Mouse (Mus musculus) hindbrain, embryonic 15.5 days (tissue): ENCODE results near the gene Glmp. TPM values are rescaled to one million over a fixed set of nuclear protein-coding genes. Genes with fewer than 3 reads are reported as not detected.

ENCODE experiments used
- ATAC-seq: fragments of 200-750 bp; cut with Nextera tagmentation; 2 replicates; pipeline ENCODE4 v1.8.0; 2017; ENCODE audit warnings: low read depth, moderate number of reproducible peaks, moderate TSS enrichment; ENCODE audit not compliant: low FRiP score
- H3K27ac ChIP-seq: fragments of 300-500 bp; sonication (generic); replicated peaks from 2 replicates; pipeline ENCODE4 v1.5.1; 2015; ENCODE audit warnings: mild to moderate bottlenecking, inconsistent platforms
- H3K27me3 ChIP-seq: fragments of 300-500 bp; sonication (generic); 2 replicates; pipeline ENCODE4 v1.6.1; 2015; ENCODE audit warnings: control low read depth, inconsistent platforms
- H3K36me3 ChIP-seq: fragments of 300-500 bp; sonication (generic); 2 replicates; pipeline ENCODE4 v1.6.1; 2015; ENCODE audit warnings: control low read depth, inconsistent platforms
- H3K4me1 ChIP-seq: fragments of 300-500 bp; sonication (generic); replicated peaks from 2 replicates; pipeline ENCODE4 v1.6.1; 2015; ENCODE audit warnings: control low read depth, inconsistent platforms
- H3K4me2 ChIP-seq: fragments of 300-500 bp; sonication (generic); 2 replicates; pipeline ENCODE4 v1.6.1; 2015; ENCODE audit warnings: moderate library complexity, mild to moderate bottlenecking, inconsistent platforms
- H3K4me3 ChIP-seq: fragments of 300-500 bp; sonication (generic); 2 replicates; pipeline ENCODE4 v1.5.1; 2015; ENCODE audit warnings: mild to moderate bottlenecking, inconsistent platforms
- H3K9ac ChIP-seq: fragments of 300-500 bp; sonication (generic); 2 replicates; pipeline ENCODE4 v1.6.1; 2015; ENCODE audit warnings: inconsistent platforms
- H3K9me3 ChIP-seq: fragments of 300-500 bp; sonication (generic); 2 replicates; pipeline ENCODE4 v1.6.1; 2016; ENCODE audit warnings: control low read depth, inconsistent platforms
- WGBS: fragments of 180-500 bp; shearing (Covaris S2); methylation state at CpG from one replicate; pipeline ENCODE4 v1.1.7; 2015; 5-methylcytosine and 5-hydroxymethylcytosine counted together
- polyA plus RNA-seq: library from polyadenylated mRNA; unstranded; fragments of >200 nt; fragmentation: Nextera tagmentation; extraction: Ambion mirVana; gene quantifications from 2 replicates; pipeline ENCODE4 v1.2.1, GENCODE M21; 2015

Glmp gene
- polyA plus RNA-seq, 1 experiment from 2014 or later = 125 TPM

- peaks cover 5% of the 10 kb centered on the region for H3K36me3 ChIP-seq
Measured at GRCm38 (mm10) chr3:88337367-88338020, 12.7 kb downstream of the Glmp start.

GRCm38 (mm10) chr3:88338316-88338715 is 13.5 kb downstream of the Glmp start:
- no peak overlapping the region for H3K4me3 ChIP-seq
- H3K9me3 ChIP-seq = no peaks in the 10 kb centered on the region
- H3K4me1 ChIP-seq = peaks cover 27% of the 10 kb centered on the region
- no peak for ATAC-seq
- H3K9ac ChIP-seq = no peak overlapping the region
- no peak overlapping the region for H3K27ac ChIP-seq
- H3K27me3 ChIP-seq = no peaks in the 10 kb centered on the region
- H3K4me2 ChIP-seq = no peak overlapping the region
- peaks cover 14% of the 10 kb centered on the region for H3K36me3 ChIP-seq
- 96% methylated on average over 7 of the region's 7 CpGs for WGBS

More at GRCm38 (mm10) chr3:88337367-88338020, 12.7 kb downstream of the Glmp start:
- Histone ChIP-seq H3K9me3 (no peaks in the 10 kb centered on the region), H3K9ac (peak overlapping the region; percentile 5; the same call in 1 of the 2 replicates), H3K4me1 (peaks cover 27% of the 10 kb centered on the region), H3K4me3 (0 out of 2 replicates have a peak overlapping the region, but pooled peaks have one; percentile 62), H3K27ac (no peak overlapping the region), H3K27me3 (no peaks in the 10 kb centered on the region), H3K4me2 (peak overlapping the region; percentile 78)
- no peak for ATAC-seq
- WGBS = 80% methylated on average over 11 of the region's 11 CpGs

- Histone ChIP-seq H3K36me3 (peaks cover 21% of the 10 kb centered on the region), H3K9me3 (no peaks in the 10 kb centered on the region), H3K9ac (no peak overlapping the region), H3K4me3 (no peak overlapping the region), H3K4me1 (peaks cover 27% of the 10 kb centered on the region), H3K27ac (no peak overlapping the region), H3K4me2 (no peak overlapping the region), H3K27me3 (no peaks in the 10 kb centered on the region)
- no peak for ATAC-seq
- WGBS = 84% methylated on average over 3 of the region's 3 CpGs
Measured at GRCm38 (mm10) chr3:88339006-88339405, 14.2 kb downstream of the Glmp start.

GRCm38 (mm10) chr3:88350732-88351131 is 25.9 kb downstream of the Glmp start:
- no peak for ATAC-seq
- H3K9ac ChIP-seq = no peak overlapping the region
- no peaks in the 10 kb centered on the region for H3K9me3 ChIP-seq
- H3K4me1 ChIP-seq = no peaks in the 10 kb centered on the region
- no peak overlapping the region for H3K4me2 ChIP-seq
- H3K27ac ChIP-seq = no peak overlapping the region
- H3K36me3 ChIP-seq = peaks cover 98% of the 10 kb centered on the region
- H3K27me3 ChIP-seq = no peaks in the 10 kb centered on the region
- H3K4me3 ChIP-seq = no peak overlapping the region
- 94% methylated on average over 13 of the region's 13 CpGs for WGBS

- H3K4me2 ChIP-seq = no peak overlapping the region
- ATAC-seq = no peak
- no peak overlapping the region for H3K9ac ChIP-seq
- H3K4me1 ChIP-seq = no peaks in the 10 kb centered on the region
- no peaks in the 10 kb centered on the region for H3K27me3 ChIP-seq
- WGBS = 92% methylated on average over 9 of the region's 9 CpGs
- H3K4me3 ChIP-seq = no peak overlapping the region
- H3K27ac ChIP-seq = no peak overlapping the region
- no peaks in the 10 kb centered on the region for H3K9me3 ChIP-seq
- peaks cover 93% of the 10 kb centered on the region for H3K36me3 ChIP-seq
Measured at GRCm38 (mm10) chr3:88352907-88353306, 28.1 kb downstream of the Glmp start.

GRCm38 (mm10) chr3:88354396-88355165 is 29.8 kb downstream of the Glmp start:
- Histone ChIP-seq H3K9ac (no peak overlapping the region), H3K4me1 (no peaks in the 10 kb centered on the region), H3K27me3 (no peaks in the 10 kb centered on the region), H3K36me3 (peaks cover 94% of the 10 kb centered on the region), H3K4me3 (no peak overlapping the region), H3K9me3 (no peaks in the 10 kb centered on the region), H3K4me2 (no peak overlapping the region), H3K27ac (no peak overlapping the region)
- ATAC-seq = no peak
- WGBS = 92% methylated on average over 8 of the region's 8 CpGs

- Histone ChIP-seq H3K36me3 (peaks cover 79% of the 10 kb centered on the region), H3K4me2 (no peak overlapping the region), H3K9ac (no peak overlapping the region), H3K27me3 (no peaks in the 10 kb centered on the region), H3K27ac (no peak overlapping the region), H3K9me3 (no peaks in the 10 kb centered on the region), H3K4me1 (no peaks in the 10 kb centered on the region), H3K4me3 (no peak overlapping the region)
- no peak for ATAC-seq
- 59% methylated on average over 5 of the region's 5 CpGs for WGBS
Measured at GRCm38 (mm10) chr3:88359584-88359983, 34.8 kb downstream of the Glmp start.

DNA sequence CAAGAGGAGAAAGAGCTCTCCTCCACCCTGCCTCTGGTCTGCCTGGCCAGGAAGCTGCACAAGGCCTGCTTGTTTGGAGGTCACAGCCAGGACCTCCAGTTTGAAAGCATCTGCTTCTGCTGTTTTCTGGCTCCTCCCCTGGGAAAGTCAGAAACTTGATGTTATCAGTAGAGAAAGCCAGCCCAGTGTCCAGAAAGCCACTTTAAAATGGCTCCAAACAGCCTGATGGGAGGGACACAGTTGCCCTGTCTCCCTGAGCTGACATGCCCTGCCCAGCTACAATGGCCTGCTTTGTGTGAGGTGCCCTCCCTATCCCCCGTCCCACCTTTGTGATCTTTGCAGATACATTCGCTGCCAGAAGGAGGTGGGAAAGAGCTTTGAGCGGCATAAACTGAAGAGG is 35.2 kb downstream of the Glmp start:
- no peak for ATAC-seq
- no peaks in the 10 kb centered on the region for H3K27me3 ChIP-seq
- H3K9me3 ChIP-seq = no peaks in the 10 kb centered on the region
- H3K27ac ChIP-seq = no peak overlapping the region
- no peak overlapping the region for H3K4me2 ChIP-seq
- no peaks in the 10 kb centered on the region for H3K4me1 ChIP-seq
- no peak overlapping the region for H3K4me3 ChIP-seq
- H3K9ac ChIP-seq = no peak overlapping the region
- peaks cover 75% of the 10 kb centered on the region for H3K36me3 ChIP-seq
- WGBS = 63% methylated on average over 3 of the region's 3 CpGs

- H3K4me2 ChIP-seq = no peak overlapping the region
- no peak for ATAC-seq
- no peak overlapping the region for H3K27ac ChIP-seq
- H3K9me3 ChIP-seq = no peaks in the 10 kb centered on the region
- WGBS = 90% methylated on average over 6 of the region's 6 CpGs
- no peak overlapping the region for H3K4me3 ChIP-seq
- 0 out of 2 replicates have a peak, but pooled peaks cover 6% of the 10 kb centered on the region for H3K27me3 ChIP-seq
- no peak overlapping the region for H3K9ac ChIP-seq
- peaks cover 64% of the 10 kb centered on the region for H3K36me3 ChIP-seq
- no peaks in the 10 kb centered on the region; the same call in 1 of the 2 replicates for H3K4me1 ChIP-seq
Measured at GRCm38 (mm10) chr3:88361096-88361495, 36.3 kb downstream of the Glmp start.

GRCm38 (mm10) chr3:88361612-88362313 is 36.9 kb downstream of the Glmp start:
- H3K4me3 ChIP-seq = no peak overlapping the region
- 91% methylated on average over 2 of the region's 2 CpGs for WGBS
- ATAC-seq = no peak
- H3K27me3 ChIP-seq = 0 out of 2 replicates have a peak, but pooled peaks cover 7% of the 10 kb centered on the region
- H3K36me3 ChIP-seq = peaks cover 57% of the 10 kb centered on the region
- H3K9ac ChIP-seq = no peak overlapping the region
- no peak overlapping the region for H3K4me2 ChIP-seq
- no peaks in the 10 kb centered on the region for H3K9me3 ChIP-seq
- H3K27ac ChIP-seq = no peak overlapping the region
- H3K4me1 ChIP-seq = no peaks in the 10 kb centered on the region; the same call in 1 of the 2 replicates

DNA sequence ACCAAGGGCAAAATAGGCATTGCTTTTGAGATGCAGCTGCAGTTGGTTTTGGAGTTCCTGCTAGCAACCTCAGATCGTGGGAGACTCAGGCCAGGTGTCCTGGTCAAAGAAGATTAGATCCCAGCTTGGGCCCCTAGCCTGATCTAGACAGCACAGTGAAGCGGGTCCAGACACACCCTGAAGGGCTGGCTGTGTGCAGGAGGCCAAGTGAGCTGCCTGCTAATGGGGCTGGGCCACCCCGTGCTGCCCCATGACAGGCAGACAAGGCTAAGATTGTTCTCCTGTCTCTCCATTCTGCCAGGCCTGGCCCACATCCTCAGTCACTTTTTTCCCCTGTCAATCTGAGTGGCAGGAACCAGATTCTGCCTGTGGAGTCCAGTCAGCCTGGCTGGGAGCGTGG is 38.9 kb downstream of the Glmp start:
- 61% methylated on average over 4 of the region's 4 CpGs for WGBS
- H3K9me3 ChIP-seq = no peaks in the 10 kb centered on the region
- no peak overlapping the region for H3K9ac ChIP-seq
- H3K36me3 ChIP-seq = peaks cover 43% of the 10 kb centered on the region
- H3K27me3 ChIP-seq = 0 out of 2 replicates have a peak, but pooled peaks cover 7% of the 10 kb centered on the region
- no peak overlapping the region for H3K4me3 ChIP-seq
- ATAC-seq = peak; percentile 49; the same call in 1 of the 2 replicates
- H3K27ac ChIP-seq = no peak overlapping the region
- no peak overlapping the region for H3K4me2 ChIP-seq
- H3K4me1 ChIP-seq = no peaks in the 10 kb centered on the region; the same call in 1 of the 2 replicates

- WGBS = 2% methylated on average over 16 of the region's 16 CpGs
- Histone ChIP-seq H3K4me1 (no peaks in the 10 kb centered on the region; the same call in 1 of the 2 replicates), H3K9me3 (no peaks in the 10 kb centered on the region), H3K4me3 (no peak within 1 kb of the TSS), H3K36me3 (peaks cover 36% of the 10 kb centered on the region), H3K9ac (no peak within 1 kb of the TSS), H3K27ac (no peak within 1 kb of the TSS), H3K27me3 (0 out of 2 replicates have a peak, but pooled peaks cover 7% of the 10 kb centered on the region), H3K4me2 (0 out of 2 replicates have a peak within 1 kb of the TSS, but pooled peaks have one; percentile 12)
- no peak for ATAC-seq
Measured at GRCm38 (mm10) chr3:88364337-88364736, 39.5 kb downstream of the Glmp start, which contains the start of gene Paqr6. Paqr6 (plus strand) TSS chr3:88364584.
